Mouse (Mus musculus): ENCODE results near the gene Pex11b. TPM values are rescaled to one million over a fixed set of nuclear protein-coding genes. Genes with fewer than 3 reads are reported as not detected.

The Pex11b gene
- 25.9 TPM for total RNA-seq (2023)

GRCm38 (mm10) chr3:96634928-96635879 lies at the start of gene Pex11b, which contains the start of gene Gm42957:
Gene Pex11b (plus strand): TSS chr3:96635376.
Gene Gm42957 (plus strand): TSS chr3:96635474.

GRCm38 (mm10) chr3:96593790-96594560 lies 41.2 kb upstream of the Pex11b start, which contains the start of gene Polr3gl:
Gene Polr3gl (minus strand): TSS chr3:96594181.

DNA sequence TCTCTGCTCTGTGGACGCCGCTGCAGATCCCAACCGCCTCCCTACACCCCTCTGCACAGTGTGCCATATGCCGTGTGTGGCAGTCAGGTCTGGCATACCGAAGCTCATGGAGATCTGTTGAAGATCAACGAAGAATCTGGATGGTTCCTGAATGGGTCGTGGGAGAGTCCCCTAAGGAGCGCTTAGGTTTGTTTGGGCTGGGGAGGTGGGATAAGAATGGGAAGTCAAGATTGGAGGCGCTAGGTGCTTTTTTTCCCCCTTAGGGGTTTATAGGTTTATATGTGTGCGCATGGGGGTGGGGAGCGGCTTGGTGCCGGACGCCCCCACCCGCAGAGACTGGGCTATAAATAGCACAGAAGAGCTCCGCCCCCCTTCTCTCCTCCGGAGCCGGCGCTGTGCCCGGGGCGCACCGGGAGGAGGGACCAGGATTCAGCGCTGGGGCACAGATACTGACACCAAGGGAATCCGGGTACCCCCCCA lies 38.9 kb upstream of the Pex11b start, which contains the start of gene Ankrd34a:
Gene Ankrd34a (plus strand): TSS at position 409 of the 480 bp plus-strand sequence.

DNA sequence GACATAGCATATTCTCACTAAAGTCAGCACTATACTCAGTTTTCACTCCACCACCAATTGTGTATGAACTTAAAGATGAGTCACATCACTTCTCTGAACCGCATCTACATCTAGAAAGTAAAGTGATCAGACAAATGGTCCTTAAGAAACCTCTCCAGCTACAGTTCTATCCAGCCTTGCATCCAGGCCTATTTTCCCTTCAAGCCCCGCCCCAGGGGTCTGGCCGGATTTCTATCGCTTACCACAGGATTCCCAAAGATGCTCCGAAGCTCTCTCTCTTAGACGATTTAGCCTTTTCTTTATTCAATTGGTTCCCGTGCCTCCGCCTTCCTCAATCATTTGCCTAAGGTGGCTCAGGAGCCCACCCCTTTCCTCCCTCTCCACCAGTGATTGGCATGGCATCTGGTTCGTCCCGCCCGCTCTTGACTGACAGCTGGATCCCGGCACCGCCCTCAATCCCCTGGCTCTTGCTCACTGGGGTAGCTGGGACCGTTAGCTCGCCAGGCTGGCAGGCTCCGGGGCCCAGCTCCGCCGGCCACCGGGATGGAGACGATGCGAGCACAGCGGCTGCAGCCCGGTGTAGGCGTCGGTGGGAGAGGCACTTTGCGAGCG lies 34.4 kb upstream of the Pex11b start, which contains the start of gene Lix1l:
Gene Lix1l (plus strand): TSS at position 511 of the 612 bp plus-strand sequence.

GRCm38 (mm10) chr3:96629729-96630600 lies 5.2 kb upstream of the Pex11b start, which contains the start of gene Rbm8a:
Gene Rbm8a (plus strand): TSS chr3:96629933.

GRCm38 (mm10) chr3:96645018-96645649 lies 10.0 kb downstream of the Pex11b start, which contains the start of gene Itga10:
Gene Itga10 (plus strand): TSS chr3:96645584.

GRCm38 (mm10) chr3:96669727-96670468 lies 34.7 kb downstream of the Pex11b start, which contains the start of gene Ankrd35:
Gene Ankrd35 (plus strand): TSS chr3:96670131.

Other genes starting within 250 kb of the Pex11b start
- not detected for gene BC107364, start 183.1 kb upstream of the Pex11b start, total RNA-seq (2023)
- not detected for gene Hfe2, start 110.2 kb upstream of the Pex11b start, total RNA-seq (2023)
- 861 TPM for gene Txnip, start 77.4 kb upstream of the Pex11b start, total RNA-seq (2023)
- not detected for gene Gm16253, start 58.4 kb upstream of the Pex11b start, total RNA-seq (2023)
- gene Polr3gl, start 41.2 kb upstream of the Pex11b start, total RNA-seq (2023): 41.5 TPM
- gene Ankrd34a, start 38.7 kb upstream of the Pex11b start, total RNA-seq (2023): not detected
- 0.38 TPM for gene Lix1l, start 34.2 kb upstream of the Pex11b start, total RNA-seq (2023)
- gene Rbm8a, start 5.4 kb upstream of the Pex11b start, total RNA-seq (2023): 82.5 TPM
- 0.35 TPM for gene Gm42957, start 98 bp downstream of the Pex11b start, total RNA-seq (2023)
- 3.5 TPM for gene Itga10, start 10.2 kb downstream of the Pex11b start, total RNA-seq (2023)
- not detected for gene Ankrd35, start 34.8 kb downstream of the Pex11b start, total RNA-seq (2023)
- gene Pias3, start 61.0 kb downstream of the Pex11b start, total RNA-seq (2023): 20.1 TPM
- 1.0 TPM for gene Nudt17, start 73.2 kb downstream of the Pex11b start, total RNA-seq (2023)
- 57.7 TPM for gene Polr3c, start 92.3 kb downstream of the Pex11b start, total RNA-seq (2023)
- 48.1 TPM for gene Rnf115, start 92.3 kb downstream of the Pex11b start, total RNA-seq (2023)
- not detected for gene Pdzk1, start 193.9 kb downstream of the Pex11b start, total RNA-seq (2023)
- gene Cd160, start 194.0 kb downstream of the Pex11b start, total RNA-seq (2023): 10.5 TPM

Measured in CD4-positive naive resting alpha-beta T cell, adult 57 days (primary cell).